Comparison of ENCODE assay signal across 23 mouse cellular contexts in the genomic region with DNA sequence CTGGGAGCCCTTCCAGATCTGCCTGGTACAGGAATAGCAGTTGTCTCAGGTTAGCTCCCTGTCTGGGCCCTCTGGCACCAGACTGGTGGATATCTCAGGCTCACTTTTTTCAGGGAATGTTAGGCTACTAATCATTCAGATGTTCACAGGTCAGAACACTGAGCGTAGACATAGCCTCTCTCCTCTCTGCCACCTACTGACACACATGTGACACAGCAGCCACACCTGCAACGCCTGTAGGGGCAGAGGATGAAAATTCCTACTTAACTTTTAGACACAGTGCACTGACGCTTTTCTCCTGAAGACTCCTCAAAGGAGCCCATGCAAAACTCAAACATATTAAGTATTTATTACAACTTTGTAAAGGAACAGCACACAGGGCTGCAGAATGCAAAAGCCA. TPM values are rescaled to one million over a fixed set of nuclear protein-coding genes. Genes with fewer than 3 reads are reported as not detected.
DNase-seq lines count a peak whose midpoint lies in the region; ATAC-seq and TF ChIP-seq lines count a peak whose summit lies in the region.
"Had no signal": no experiment of that assay in that cellular context is flagged by ENCODE, and none has a peak within 500 bp of the region (broad histone marks: within the 10 kb centered on the region; RNA-seq: fewer than 3 reads in every experiment).

No protein-coding gene starts in this region.

- no peak for DNase-seq in heart, adult 2 months
- no peak for DNase-seq in heart, postnatal 10 days
- no peak for DNase-seq in layer of hippocampus, adult 2 months (ENCODE audit: low spot score in 2 of 2)
- no peak for DNase-seq in layer of hippocampus, postnatal 36 days
- DNase-seq in lung, postnatal 0 days (ENCODE audit: low spot score) = no peak
- no peak for DNase-seq in lung, postnatal 14 days
- DNase-seq in midbrain, embryonic 11.5 days (ENCODE audit: low spot score, missing footprints) = no peak
- DNase-seq: adrenal gland, postnatal 14 days; cerebellum, adult 2 months; cerebellum, postnatal 25 days; embryo, embryonic 11 days; heart, postnatal 14 days; kidney, adult 8-10 months; kidney, postnatal 36 days; lung, adult 18-20 months had no signal

- H3K9ac ChIP-seq in heart, adult 2 months (ENCODE audit: low read depth, low read length) = no peak overlapping the region
- H3K9ac ChIP-seq in lung, postnatal 0 days (replicated peaks; ENCODE audit: low read depth) = no peak overlapping the region
- H3K9ac ChIP-seq in midbrain, embryonic 11.5 days (ENCODE audit: low read length) = no peak overlapping the region
- no peak overlapping the region for H3K9ac ChIP-seq in forebrain, embryonic 16.5 days (replicated peaks; ENCODE audit: low read depth, low read length)
- H3K9ac ChIP-seq: embryonic facial prominence, embryonic 13.5 days; forebrain, embryonic 12.5 days; limb, embryonic 15.5 days; stomach, embryonic 15.5 days had no signal

- peaks cover 2% of the 10 kb centered on the region; the same call in 1 of the 2 replicates for H3K36me3 ChIP-seq in heart, adult 2 months (ENCODE audit: control insufficient read depth, insufficient read depth, low read length)
- peaks cover 32% of the 10 kb centered on the region; the same call in 1 of the 2 replicates for H3K36me3 ChIP-seq in lung, postnatal 0 days (ENCODE audit: insufficient read depth, low read length)
- 0 out of 2 replicates have a peak, but pooled peaks cover 2% of the 10 kb centered on the region for H3K36me3 ChIP-seq in midbrain, embryonic 11.5 days (ENCODE audit: control insufficient read depth, insufficient read depth, low read length)
- H3K36me3 ChIP-seq in forebrain, embryonic 16.5 days (ENCODE audit: control insufficient read depth, insufficient read depth) = peaks cover 4% of the 10 kb centered on the region; the same call in 1 of the 2 replicates

- 75% methylated on average over 3 of the region's 3 CpGs for WGBS in heart, adult 2 months
- 69% methylated on average over 3 of the region's 3 CpGs for WGBS in lung, postnatal 0 days
- WGBS in midbrain, embryonic 11.5 days = 84% methylated on average over 3 of the region's 3 CpGs
- 77% methylated on average over 3 of the region's 3 CpGs for WGBS in forebrain, embryonic 16.5 days

- H3K4me1 ChIP-seq in heart, adult 2 months (ENCODE audit: control insufficient read depth, insufficient read depth, low read length) = no peaks in the 10 kb centered on the region; the same call in none of the 2 replicates
- H3K4me1 ChIP-seq in lung, postnatal 0 days (ENCODE audit: insufficient read depth, low read depth, low read length) = no peaks in the 10 kb centered on the region
- no peaks in the 10 kb centered on the region for H3K4me1 ChIP-seq in midbrain, embryonic 11.5 days (ENCODE audit: control insufficient read depth, insufficient read depth, low read length)
- H3K4me1 ChIP-seq in forebrain, embryonic 16.5 days (replicated peaks; ENCODE audit: control insufficient read depth, insufficient read depth, low read length) = no peaks in the 10 kb centered on the region
- H3K4me1 ChIP-seq: embryonic facial prominence, embryonic 13.5 days; forebrain, embryonic 12.5 days; limb, embryonic 15.5 days; stomach, embryonic 15.5 days had no signal

- no peak overlapping the region for H3K4me3 ChIP-seq in heart, adult 2 months
- H3K4me3 ChIP-seq in layer of hippocampus, adult 2 months = no peak overlapping the region
- no peak overlapping the region for H3K4me3 ChIP-seq in lung, postnatal 0 days (ENCODE audit: low read depth, low read length)
- H3K4me3 ChIP-seq in midbrain, embryonic 11.5 days (ENCODE audit: low read depth, low read length) = no peak overlapping the region
- H3K4me3 ChIP-seq in forebrain, embryonic 16.5 days (replicated peaks; ENCODE audit: low read length) = no peak overlapping the region
- H3K4me3 ChIP-seq: embryonic facial prominence, embryonic 13.5 days; erythroblast, embryonic 14.5 days; forebrain, embryonic 12.5 days; limb, embryonic 15.5 days; midbrain, embryonic 10.5 days; stomach, embryonic 15.5 days had no signal

- no peaks in the 10 kb centered on the region for H3K79me2 ChIP-seq in heart, adult 2 months (replicated peaks; ENCODE audit: control insufficient read depth, insufficient read depth, low read length)

- intact Hi-C loops in heart, adult 2 months (cut with DNase I) = no loop called here
- intact Hi-C loops in heart, postnatal 10 days (cut with DNase I) = no loop called here

- no peak overlapping the region for H3K27ac ChIP-seq in heart, adult 2 months
- H3K27ac ChIP-seq in layer of hippocampus, adult 2 months = no peak overlapping the region
- no peak overlapping the region for H3K27ac ChIP-seq in lung, postnatal 0 days (ENCODE audit: low read length)
- no peak overlapping the region for H3K27ac ChIP-seq in midbrain, embryonic 11.5 days (ENCODE audit: low read depth, low read length)
- no peak overlapping the region for H3K27ac ChIP-seq in forebrain, embryonic 16.5 days (ENCODE audit: low read length)
- H3K27ac ChIP-seq: embryonic facial prominence, embryonic 13.5 days; forebrain, embryonic 12.5 days; limb, embryonic 15.5 days; midbrain, embryonic 10.5 days; stomach, embryonic 15.5 days had no signal

- no peak for TF ChIP-seq EP300 in heart, adult 2 months (IDR thresholded peaks at IDR 0.05; ENCODE audit: insufficient read depth, low read depth, low read length)
- TF ChIP-seq EP300 in lung, postnatal 0 days (IDR thresholded peaks at IDR 0.05) = no peak

- no peak for TF ChIP-seq POLR2A in heart, adult 2 months (IDR thresholded peaks at IDR 0.05; ENCODE audit: insufficient read depth, low read depth, low read length)

- no peaks in the 10 kb centered on the region for H3K9me3 ChIP-seq in lung, postnatal 0 days (ENCODE audit: low read length)
- no peaks in the 10 kb centered on the region for H3K9me3 ChIP-seq in midbrain, embryonic 11.5 days (ENCODE audit: control insufficient read depth, low read length)
- no peaks in the 10 kb centered on the region for H3K9me3 ChIP-seq in forebrain, embryonic 16.5 days (ENCODE audit: control insufficient read depth, low read length)
- H3K9me3 ChIP-seq: embryonic facial prominence, embryonic 13.5 days; forebrain, embryonic 12.5 days; limb, embryonic 15.5 days; midbrain, embryonic 10.5 days; stomach, embryonic 15.5 days had no signal

- H3K27me3 ChIP-seq in heart, adult 2 months (ENCODE audit: control insufficient read depth, insufficient read depth, low read length) = no peaks in the 10 kb centered on the region
- no peaks in the 10 kb centered on the region for H3K27me3 ChIP-seq in lung, postnatal 0 days (replicated peaks; ENCODE audit: insufficient read depth, low read length)
- no peaks in the 10 kb centered on the region for H3K27me3 ChIP-seq in midbrain, embryonic 11.5 days (ENCODE audit: control insufficient read depth, insufficient read depth, low read length)
- no peaks in the 10 kb centered on the region for H3K27me3 ChIP-seq in forebrain, embryonic 16.5 days (replicated peaks; ENCODE audit: control insufficient read depth, insufficient read depth, low read length)
- H3K27me3 ChIP-seq: embryonic facial prominence, embryonic 13.5 days; forebrain, embryonic 12.5 days; limb, embryonic 15.5 days; stomach, embryonic 15.5 days had no signal

- no peak overlapping the region for H3K4me2 ChIP-seq in lung, postnatal 0 days (replicated peaks; ENCODE audit: low read depth, low read length)
- H3K4me2 ChIP-seq in midbrain, embryonic 11.5 days = no peak overlapping the region
- H3K4me2 ChIP-seq in forebrain, embryonic 16.5 days (ENCODE audit: low read length) = no peak overlapping the region
- H3K4me2 ChIP-seq: embryonic facial prominence, embryonic 13.5 days; forebrain, embryonic 12.5 days; heart, embryonic 11.5 days; limb, embryonic 15.5 days; stomach, embryonic 15.5 days had no signal

- TF ChIP-seq CTCF in heart, adult 2 months (IDR thresholded peaks at IDR 0.05) = peak; percentile 58
- peak; percentile 52 for TF ChIP-seq CTCF in layer of hippocampus, adult 2 months (conservative IDR thresholded peaks at IDR 0.05)
- peak; percentile 41 for TF ChIP-seq CTCF in lung, postnatal 0 days (IDR thresholded peaks at IDR 0.05)

- no peak for ATAC-seq in lung, postnatal 0 days
- no peak for ATAC-seq in midbrain, embryonic 11.5 days (ENCODE audit: low FRiP score)
- no peak for ATAC-seq in forebrain, embryonic 16.5 days

RNA-seq across cellular contexts. Expression of a gene that starts 32.5 kb away (rescaled TPM):
- total RNA-seq in heart, adult 2 months (2021) = 10 to 100 TPM; 30.8 to 31.9 TPM
- polyA plus RNA-seq in heart, adult 2 months (2012; rRNA removed) = 6.5 and 12.7 TPM in 2 replicates
- 10 to 100 TPM; 23.5 to 28.0 TPM for total RNA-seq in heart, postnatal 10 days (2021)
- total RNA-seq in layer of hippocampus, adult 2 months (2021) = 10 to 100 TPM; 14.3 to 17.4 TPM
- 10 to 100 TPM; 12.5 to 15.7 TPM for total RNA-seq in layer of hippocampus, postnatal 36 days (2021)
- 15.2 and 16.1 TPM in 2 replicates for polyA plus RNA-seq in lung, postnatal 0 days (2015; fragmentation: Nextera tagmentation; extraction: Ambion mirVana)
- polyA plus RNA-seq in midbrain, embryonic 11.5 days (2014; fragmentation: Nextera tagmentation; extraction: Ambion mirVana) = 26.1 and 28.8 TPM in 2 replicates
- 11.1 and 11.4 TPM in 2 replicates for polyA plus RNA-seq in forebrain, embryonic 16.5 days (2015; fragmentation: Nextera tagmentation; extraction: Ambion mirVana)

RNA-seq across cellular contexts. Expression of a gene that starts 49.7 kb away (rescaled TPM):
- 10 to 100 TPM; 66.3 to 77.3 TPM for total RNA-seq in heart, adult 2 months (2021)
- 24.0 and 42.0 TPM in 2 replicates for polyA plus RNA-seq in heart, adult 2 months (2012; rRNA removed)
- 10 to 100 TPM; 62.1 to 72.7 TPM for total RNA-seq in heart, postnatal 10 days (2021)
- 10 to 100 TPM; 33.7 to 37.2 TPM for total RNA-seq in layer of hippocampus, adult 2 months (2021)
- 10 to 100 TPM; 34.2 to 34.8 TPM for total RNA-seq in layer of hippocampus, postnatal 36 days (2021)
- polyA plus RNA-seq in lung, postnatal 0 days (2015; fragmentation: Nextera tagmentation; extraction: Ambion mirVana) = 12.6 and 16.7 TPM in 2 replicates
- polyA plus RNA-seq in midbrain, embryonic 11.5 days (2014; fragmentation: Nextera tagmentation; extraction: Ambion mirVana) = 6.8 TPM in 2 replicates
- polyA plus RNA-seq in forebrain, embryonic 16.5 days (2015; fragmentation: Nextera tagmentation; extraction: Ambion mirVana) = 8.3 and 8.7 TPM in 2 replicates
